Mouse (Mus musculus) stomach, postnatal 0 days (tissue): ENCODE measurements around the gene Nsmce4a. TPM values are rescaled to one million over a fixed set of nuclear protein-coding genes. Genes with fewer than 3 reads are reported as not detected.

Experiments
- ATAC-seq: fragments of 200-750 bp; cut with Nextera tagmentation; 2 replicates; pipeline ENCODE4 v1.8.0; 2017; ENCODE audit not compliant: low FRiP score, low TSS enrichment
- DNase-seq: peaks from one replicate; pipeline ENCODE4 v3.0.0-alpha.2; 2016; ENCODE audit warnings: low spot score
- H3K27ac ChIP-seq: fragments of 300-500 bp; sonication (generic); replicated peaks from 2 replicates; pipeline ENCODE4 v1.5.1; 2014; ENCODE audit warnings: mild to moderate bottlenecking, control low read depth
- H3K27me3 ChIP-seq: fragments of 300-500 bp; sonication (generic); 2 replicates; pipeline ENCODE4 v1.6.1; 2014; ENCODE audit warnings: low read length; ENCODE audit not compliant: control insufficient read depth, insufficient read depth
- H3K36me3 ChIP-seq: fragments of 300-500 bp; sonication (generic); 2 replicates; pipeline ENCODE4 v1.6.1; 2014; ENCODE audit warnings: low read length, mixed read lengths; ENCODE audit not compliant: control insufficient read depth, insufficient read depth
- H3K4me1 ChIP-seq: fragments of 300-500 bp; sonication (generic); replicated peaks from 2 replicates; pipeline ENCODE4 v1.6.1; 2014; ENCODE audit warnings: antibody characterized with exemption; ENCODE audit not compliant: control insufficient read depth, insufficient read depth
- H3K4me2 ChIP-seq: fragments of 300-500 bp; sonication (generic); replicated peaks from 2 replicates; pipeline ENCODE4 v1.6.1; 2014; ENCODE audit warnings: low read depth, mild to moderate bottlenecking, control low read depth, moderate library complexity
- H3K4me3 ChIP-seq: fragments of 300-500 bp; sonication (generic); 2 replicates; pipeline ENCODE4 v1.5.1; 2014; ENCODE audit warnings: low read depth, low read length, control low read depth
- H3K9ac ChIP-seq: fragments of 300-500 bp; sonication (generic); 2 replicates; pipeline ENCODE4 v1.6.1; 2014; ENCODE audit warnings: mild to moderate bottlenecking, low read length, control low read depth, mixed read lengths
- H3K9me3 ChIP-seq: fragments of 300-500 bp; sonication (generic); 2 replicates; pipeline ENCODE4 v1.6.1; 2016; ENCODE audit warnings: low read length; ENCODE audit not compliant: control insufficient read depth
- CTCF ChIP-seq: IDR thresholded peaks from 2 replicates; pipeline ENCODE4 v1.5.1; 2016; ENCODE audit warnings: antibody characterized with exemption, low read depth, mild to moderate bottlenecking, moderate library complexity
- EP300 ChIP-seq: optimal IDR thresholded peaks from 2 replicates; pipeline ENCODE3; 2016; ENCODE audit warnings: antibody characterized with exemption
- WGBS: fragments of 180-500 bp; shearing (Covaris S2); extraction: QIAGEN DNeasy Blood & Tissue Kit; methylation state at CpG from one replicate; pipeline ENCODE4 v1.1.7; 2014; 5-methylcytosine and 5-hydroxymethylcytosine counted together
- polyA plus RNA-seq: library from polyadenylated mRNA; unstranded; fragments of >200 nt; fragmentation: Nextera tagmentation; extraction: Ambion mirVana; gene quantifications from 2 replicates; pipeline ENCODE4 v1.2.1, GENCODE M21; 2015

Nsmce4a gene
- polyA plus RNA-seq, 1 experiment from 2014 or later: 89.7 TPM

DNA sequence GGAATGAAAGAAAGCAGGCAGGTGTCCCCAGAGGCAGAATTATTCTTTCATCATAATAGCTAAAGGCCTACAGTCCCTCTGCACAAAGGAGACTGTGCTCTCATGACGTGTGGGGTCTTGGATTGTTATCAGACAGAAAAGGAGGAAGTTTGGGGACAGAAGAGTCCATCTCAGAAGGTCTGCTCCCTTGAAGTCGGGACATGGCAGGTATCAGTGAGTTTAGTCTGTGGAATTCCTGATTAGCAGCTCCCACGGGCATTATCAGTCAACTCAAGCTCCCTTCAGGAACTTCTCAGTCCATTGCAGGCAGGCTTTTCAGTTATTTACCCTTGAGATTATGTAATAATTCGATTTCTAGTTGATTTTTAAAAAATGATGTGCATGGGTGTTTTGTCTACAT, 9.0 kb downstream of the Nsmce4a start:
- no peak overlapping the region for H3K9ac ChIP-seq
- no peak for ATAC-seq
- H3K36me3 ChIP-seq: no peaks in the 10 kb centered on the region
- no peaks in the 10 kb centered on the region; the same call in 1 of the 2 replicates for H3K4me1 ChIP-seq
- H3K4me3 ChIP-seq: no peak overlapping the region
- no peaks in the 10 kb centered on the region for H3K9me3 ChIP-seq
- 52% methylated on average over 4 of the region's 4 CpGs for WGBS
- DNase-seq: no peak
- H3K27ac ChIP-seq: no peak overlapping the region
- H3K27me3 ChIP-seq: no peaks in the 10 kb centered on the region
- no peak overlapping the region for H3K4me2 ChIP-seq
- TF ChIP-seq EP300 (no peak), CTCF (no peak)

DNA sequence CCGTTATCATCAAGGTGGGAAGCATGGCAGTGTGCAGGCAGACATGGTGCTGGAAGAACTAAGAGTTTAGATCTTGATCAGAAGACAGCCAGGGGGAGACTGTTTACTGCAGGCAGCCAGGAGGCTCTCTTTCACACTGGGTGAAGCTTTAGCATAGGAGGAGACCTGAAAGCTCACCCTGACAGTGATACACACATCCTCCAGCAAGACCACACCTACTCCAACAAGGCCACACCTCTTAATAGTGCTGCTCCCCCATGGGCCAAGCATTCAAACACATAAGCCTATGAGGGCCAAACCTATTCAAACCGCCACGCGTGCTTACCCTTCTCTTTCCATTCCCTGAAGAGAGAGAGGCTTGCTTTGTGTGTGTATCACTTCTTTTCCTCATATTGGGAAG, 9.6 kb downstream of the Nsmce4a start:
- TF ChIP-seq CTCF: 0 out of 2 replicates have a peak, but pooled peaks have one; percentile 12
- no peak for TF ChIP-seq EP300
- Histone ChIP-seq H3K9me3 (no peaks in the 10 kb centered on the region), H3K4me2 (no peak overlapping the region), H3K27me3 (no peaks in the 10 kb centered on the region), H3K4me1 (no peaks in the 10 kb centered on the region; the same call in 1 of the 2 replicates), H3K27ac (no peak overlapping the region), H3K4me3 (no peak overlapping the region), H3K9ac (no peak overlapping the region), H3K36me3 (no peaks in the 10 kb centered on the region)
- DNase-seq (no peak), ATAC-seq (no peak)
- WGBS: 93% methylated on average over 4 of the region's 4 CpGs

DNA sequence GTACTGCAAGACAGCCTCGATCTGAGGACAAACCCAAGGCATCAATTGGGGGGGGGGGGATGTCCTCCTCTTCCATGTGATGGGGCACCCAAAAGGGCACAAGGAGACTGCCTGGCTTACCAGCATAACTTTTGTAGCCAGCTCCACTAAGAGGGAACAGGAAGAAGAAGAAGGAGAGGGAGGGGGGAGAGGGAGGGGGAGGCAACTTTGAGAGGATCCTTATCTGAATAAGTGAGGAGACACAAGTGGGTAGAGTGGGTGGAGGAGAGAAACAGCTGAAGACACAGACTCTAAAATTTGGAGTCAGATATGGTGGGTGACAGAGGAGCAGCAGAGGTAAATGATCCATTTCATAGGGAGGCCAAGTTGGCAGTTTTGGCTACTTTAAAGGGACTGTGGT, 12.0 kb downstream of the Nsmce4a start:
- ATAC-seq: no peak

DNA sequence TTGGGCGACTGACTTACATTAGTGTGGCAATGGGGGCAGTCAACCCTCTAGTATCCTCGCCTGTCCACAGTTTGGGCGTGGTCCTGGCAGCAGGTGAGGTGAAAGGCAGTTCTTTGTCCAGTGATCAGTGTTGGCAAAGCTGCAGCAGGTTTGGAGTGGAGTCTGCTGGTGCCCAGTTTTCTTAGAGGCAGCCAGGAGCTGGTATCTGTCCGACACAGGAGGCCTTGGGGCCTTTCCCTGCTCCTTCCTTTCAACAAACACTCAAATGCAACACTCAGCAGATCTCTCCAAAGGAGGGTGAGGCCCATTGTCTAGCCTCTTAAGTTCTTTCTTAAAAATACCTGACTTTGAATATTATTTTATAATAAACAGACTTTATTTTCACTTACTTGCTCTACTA, 14.3 kb downstream of the Nsmce4a start:
- WGBS: 64% methylated on average over 4 of the region's 4 CpGs
- ATAC-seq: no peak
- H3K36me3 ChIP-seq: no peaks in the 10 kb centered on the region

More for the DNA sequence above, 12.0 kb downstream of the Nsmce4a start:
- Histone ChIP-seq H3K4me3 (no peak overlapping the region), H3K27me3 (no peaks in the 10 kb centered on the region), H3K9ac (no peak overlapping the region), H3K4me1 (no peaks in the 10 kb centered on the region; the same call in 1 of the 2 replicates), H3K36me3 (no peaks in the 10 kb centered on the region), H3K9me3 (no peaks in the 10 kb centered on the region), H3K4me2 (no peak overlapping the region), H3K27ac (no peak overlapping the region)
- WGBS: 71% methylated on average over 1 of the region's 1 CpGs
- no peak for TF ChIP-seq EP300
- TF ChIP-seq CTCF: no peak
- no peak for DNase-seq

DNA sequence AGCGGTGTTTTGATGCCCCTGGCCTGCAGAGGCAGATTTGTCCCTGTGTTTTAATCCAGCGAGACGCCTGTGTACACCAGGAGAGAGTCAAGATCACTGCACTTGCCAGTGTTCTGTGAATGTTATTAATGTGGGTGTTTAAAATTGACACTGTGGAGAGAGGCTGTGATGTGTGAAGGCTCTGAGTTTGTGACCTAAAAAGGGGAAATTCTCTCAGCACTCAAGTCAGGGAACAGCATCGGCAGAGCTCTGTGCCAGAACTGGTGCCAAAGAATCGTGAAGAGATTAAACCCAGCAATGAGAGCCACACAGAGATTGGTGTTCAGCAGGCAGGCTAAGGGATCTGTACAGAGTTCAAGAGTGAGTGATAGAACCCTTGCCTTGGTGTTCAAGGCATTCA, 17.3 kb downstream of the Nsmce4a start:
- Histone ChIP-seq H3K27ac (peak overlapping the region; percentile 79), H3K27me3 (no peaks in the 10 kb centered on the region), H3K4me3 (no peak overlapping the region), H3K9ac (no peak overlapping the region), H3K9me3 (no peaks in the 10 kb centered on the region), H3K36me3 (no peaks in the 10 kb centered on the region), H3K4me1 (no peaks in the 10 kb centered on the region), H3K4me2 (no peak overlapping the region)
- DNase-seq (no peak), ATAC-seq (peak; percentile 58; the same call in 1 of the 2 replicates)
- TF ChIP-seq EP300 (no peak), CTCF (no peak)
- 38% methylated on average over 5 of the region's 5 CpGs for WGBS

More for the DNA sequence above, 14.3 kb downstream of the Nsmce4a start:
- H3K4me2 ChIP-seq: no peak overlapping the region
- no peaks in the 10 kb centered on the region; the same call in 1 of the 2 replicates for H3K4me1 ChIP-seq
- H3K27me3 ChIP-seq: no peaks in the 10 kb centered on the region
- H3K4me3 ChIP-seq: no peak overlapping the region
- no peak for DNase-seq
- H3K9me3 ChIP-seq: no peaks in the 10 kb centered on the region
- no peak overlapping the region for H3K27ac ChIP-seq
- no peak overlapping the region for H3K9ac ChIP-seq
- TF ChIP-seq CTCF: no peak
- no peak for TF ChIP-seq EP300

DNA sequence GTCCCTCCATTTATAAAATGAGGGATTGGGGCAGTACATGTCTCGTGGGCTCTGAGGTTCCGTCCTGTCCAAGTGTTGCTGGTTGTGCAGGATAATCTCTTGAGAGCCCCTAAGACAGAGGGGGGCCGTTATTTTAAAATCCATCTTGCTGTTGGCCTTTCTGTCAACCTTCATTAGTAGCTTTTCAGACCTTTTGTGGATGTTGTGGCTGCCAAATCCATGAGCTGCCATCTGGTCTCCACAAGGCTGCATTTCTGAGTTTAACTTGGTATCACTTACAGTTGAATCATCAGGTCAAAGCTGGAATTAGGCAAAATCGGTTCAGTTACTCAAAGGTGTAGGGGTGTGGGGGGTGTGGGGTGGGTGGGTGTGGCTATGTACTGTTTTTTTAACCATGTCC, 19.6 kb downstream of the Nsmce4a start:
- Histone ChIP-seq H3K9me3 (0 out of 2 replicates have a peak, but pooled peaks cover 2% of the 10 kb centered on the region), H3K9ac (no peak overlapping the region), H3K4me3 (no peak overlapping the region), H3K4me1 (no peaks in the 10 kb centered on the region), H3K4me2 (no peak overlapping the region), H3K36me3 (no peaks in the 10 kb centered on the region), H3K27ac (no peak overlapping the region; the same call in 1 of the 2 replicates), H3K27me3 (no peaks in the 10 kb centered on the region)
- WGBS: 61% methylated on average over 4 of the region's 4 CpGs
- no peak for ATAC-seq
- no peak for DNase-seq
- TF ChIP-seq CTCF (no peak), EP300 (no peak)
